8 mouse cellular contexts compared by ENCODE assay signal in genomic region chr7:75134710-75135617, GRCm38 (mm10).
A peak's percentile ranks its signal among the peaks of the same experiment; 100 is the strongest.
DNase-seq lines count a peak whose midpoint lies in the region; ATAC-seq and TF ChIP-seq lines count a peak whose summit lies in the region.

No protein-coding gene starts in this region.

- peak; percentile 85 for TF ChIP-seq RAD21 in MEL (IDR thresholded peaks at IDR 0.05; ENCODE audit: low read depth, low read length)

- H3K9me3 ChIP-seq in MEL (replicated peaks; ENCODE audit: insufficient read depth, low read length): no peaks in the 10 kb centered on the region
- no peaks in the 10 kb centered on the region for H3K9me3 ChIP-seq in forebrain, embryonic 16.5 days (ENCODE audit: control insufficient read depth, low read length)
- no peaks in the 10 kb centered on the region for H3K9me3 ChIP-seq in limb, embryonic 12.5 days

- TF ChIP-seq EP300 in MEL (IDR thresholded peaks at IDR 0.05; ENCODE audit: low read depth in 1 of 2, low read length in 2 of 2): no peak

- H3K4me3 ChIP-seq in MEL (ENCODE audit: control insufficient read depth in 1 of 2, insufficient read depth in 1 of 2, low read depth in 2 of 2, low read length in 2 of 2): no peak overlapping the region
- H3K4me3 ChIP-seq in forebrain, embryonic 16.5 days (replicated peaks; ENCODE audit: low read length): no peak overlapping the region
- H3K4me3 ChIP-seq in limb, embryonic 12.5 days (replicated peaks): no peak overlapping the region

- no peaks in the 10 kb centered on the region for H3K36me3 ChIP-seq in MEL (ENCODE audit: control insufficient read depth in 1 of 2, insufficient read depth in 2 of 2, low read length in 2 of 2)
- no peaks in the 10 kb centered on the region for H3K36me3 ChIP-seq in forebrain, embryonic 16.5 days (ENCODE audit: control insufficient read depth, insufficient read depth)
- no peaks in the 10 kb centered on the region for H3K36me3 ChIP-seq in limb, embryonic 12.5 days

- H3K4me1 ChIP-seq in MEL (ENCODE audit: control insufficient read depth in 1 of 2, insufficient read depth in 2 of 2, low read length in 2 of 2): no peaks in the 10 kb centered on the region
- no peaks in the 10 kb centered on the region for H3K4me1 ChIP-seq in forebrain, embryonic 16.5 days (replicated peaks; ENCODE audit: control insufficient read depth, insufficient read depth, low read length)
- H3K4me1 ChIP-seq in limb, embryonic 12.5 days (replicated peaks): peaks cover 16% of the 10 kb centered on the region

- no peak overlapping the region for H3K27ac ChIP-seq in MEL (ENCODE audit: control insufficient read depth, low read depth, low read length)
- no peak overlapping the region for H3K27ac ChIP-seq in forebrain, embryonic 16.5 days (ENCODE audit: low read length)
- H3K27ac ChIP-seq in limb, embryonic 12.5 days: no peak overlapping the region

- H3K27me3 ChIP-seq in MEL (ENCODE audit: control insufficient read depth in 1 of 2, insufficient read depth in 2 of 2, low read length in 2 of 2): no peaks in the 10 kb centered on the region; a peak in 1 of 4 replicates
- H3K27me3 ChIP-seq in forebrain, embryonic 16.5 days (replicated peaks; ENCODE audit: control insufficient read depth, insufficient read depth, low read length): no peaks in the 10 kb centered on the region
- H3K27me3 ChIP-seq in limb, embryonic 12.5 days: no peaks in the 10 kb centered on the region

- TF ChIP-seq CTCF in MEL (IDR thresholded peaks at IDR 0.05 in 2 of 3, conservative IDR thresholded peaks at IDR 0.05 in 1 of 3; ENCODE audit: control insufficient read depth in 1 of 3, insufficient read depth in 1 of 3, low read depth in 2 of 3, low read length in 3 of 3, poor library complexity in 1 of 3, severe bottlenecking in 1 of 3): peak; percentile 32 to 77 (median 52)

- H3K4me2 ChIP-seq in forebrain, embryonic 16.5 days (ENCODE audit: low read length): no peak overlapping the region
- H3K4me2 ChIP-seq in limb, embryonic 12.5 days: no peak overlapping the region

- TF ChIP-seq POLR2A in MEL (IDR thresholded peaks at IDR 0.05; ENCODE audit: control insufficient read depth in 1 of 2, insufficient read depth in 1 of 2, low read depth in 1 of 2, low read length in 2 of 2, poor library complexity in 1 of 2): no peak

- DNase-seq in layer of hippocampus, postnatal 14 days (ENCODE audit: low spot score in 2 of 2): peak; percentile 37 to 40
- DNase-seq in layer of hippocampus, adult 8-10 months (ENCODE audit: low spot score in 2 of 2): no peak
- peak; percentile 65 for DNase-seq in MEL (ENCODE audit: low read depth, low spot score)
- DNase-seq in cerebellum, adult 11-12 months: peak; percentile 63
- peak; percentile 1 to 20 for DNase-seq in natural killer cell, adult 2 months (ENCODE audit: low spot score in 2 of 2)
- DNase-seq in urinary bladder, adult 2 months (ENCODE audit: low spot score): no peak

- no peaks in the 10 kb centered on the region for H3K79me2 ChIP-seq in MEL (ENCODE audit: control insufficient read depth, insufficient read depth, low read length, poor library complexity)

- peak; percentile 69 for ATAC-seq in forebrain, embryonic 16.5 days
- 0 out of 2 replicates have a peak, but pooled peaks have one; percentile 17 for ATAC-seq in limb, embryonic 12.5 days (ENCODE audit: insufficient number of reproducible peaks, insufficient read depth, low FRiP score, low TSS enrichment, low read depth)

- 22% methylated on average over 15 of the region's 15 CpGs for WGBS in forebrain, embryonic 16.5 days
- 26% methylated on average over 15 of the region's 15 CpGs for WGBS in limb, embryonic 12.5 days

- H3K9ac ChIP-seq in MEL (ENCODE audit: control insufficient read depth, low read depth, low read length, poor library complexity, severe bottlenecking): no peak overlapping the region
- no peak overlapping the region for H3K9ac ChIP-seq in forebrain, embryonic 16.5 days (replicated peaks; ENCODE audit: low read depth, low read length)
- no peak overlapping the region for H3K9ac ChIP-seq in limb, embryonic 12.5 days (replicated peaks)

TF ChIP-seq in MEL, 35 proteins besides CTCF, POLR2A, EP300 and RAD21:
- TF ChIP-seq ZC3H11A (IDR thresholded peaks at IDR 0.05; ENCODE audit: low read depth, low read length) (peak; percentile 76), USF2 (IDR thresholded peaks at IDR 0.05; ENCODE audit: borderline replicate concordance in 1 of 2, insufficient read depth in 1 of 2, low read depth in 1 of 2, low read length in 2 of 2) (no peak), ZKSCAN1 (IDR thresholded peaks at IDR 0.05; ENCODE audit: low read depth, low read length) (no peak), SMC3 (IDR thresholded peaks at IDR 0.05; ENCODE audit: low read depth, low read length) (peak; percentile 80)

Comparison
In these comparisons a context has a peak if more than half of its experiments do, and no peak if none do; other contexts are left out.
1. DNase-seq: peak in layer of hippocampus, postnatal 14 days (2 of 2), MEL (single experiment), cerebellum, adult 11-12 months (single experiment) and natural killer cell, adult 2 months (2 of 2); none in layer of hippocampus, adult 8-10 months (0 of 2) and urinary bladder, adult 2 months (single experiment).